Mouse (Mus musculus): ENCODE measurements at regions not wholly inside any gene's neighbourhood (a gene's known extent, or its start where the extent isn't known, plus 50 kb on each side); places are given as distances from the start of the nearest gene placed in this dataset.

DNA sequence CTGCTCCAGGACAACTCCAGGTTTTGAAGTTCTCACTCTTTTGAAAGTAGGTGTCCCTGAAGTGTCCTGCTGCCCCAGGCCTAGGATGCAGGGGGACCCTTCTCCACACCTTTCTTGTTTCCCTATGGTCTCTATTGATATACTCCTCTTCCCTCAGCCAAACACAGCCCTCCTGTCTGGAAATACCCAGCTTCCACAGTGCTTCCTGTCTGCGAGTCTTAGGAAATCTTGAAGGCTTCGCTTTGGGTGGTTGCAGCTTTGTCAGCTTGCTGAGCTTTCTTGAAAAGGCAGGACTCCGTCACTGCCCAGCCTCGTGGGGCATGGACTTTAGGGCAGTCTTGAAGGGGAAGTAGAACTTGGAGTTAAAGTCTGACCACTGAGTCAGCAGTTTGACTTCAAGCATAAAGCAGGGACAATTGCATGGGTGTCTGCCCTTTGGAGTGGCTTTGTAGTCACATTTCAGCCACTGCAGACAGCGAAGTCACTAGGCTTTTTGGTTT is 51.1 kb upstream of the Lrrc52 start:
- CTCF ChIA-PET = no interaction called here
- POLR2A ChIA-PET = no interaction called here

- ChIA-PET POLR2A (interaction anchor here in 1 of 4 experiments (0.6 kb wide), 1 partner anchor 340 kb away, joined by 6 read pairs; no protein-coding TSS in a partner anchor), CTCF (no interaction called here)
These were observed 57.3 kb upstream of the Lrrc52 start for GRCm38 (mm10) chr1:167523881-167524280.

DNA sequence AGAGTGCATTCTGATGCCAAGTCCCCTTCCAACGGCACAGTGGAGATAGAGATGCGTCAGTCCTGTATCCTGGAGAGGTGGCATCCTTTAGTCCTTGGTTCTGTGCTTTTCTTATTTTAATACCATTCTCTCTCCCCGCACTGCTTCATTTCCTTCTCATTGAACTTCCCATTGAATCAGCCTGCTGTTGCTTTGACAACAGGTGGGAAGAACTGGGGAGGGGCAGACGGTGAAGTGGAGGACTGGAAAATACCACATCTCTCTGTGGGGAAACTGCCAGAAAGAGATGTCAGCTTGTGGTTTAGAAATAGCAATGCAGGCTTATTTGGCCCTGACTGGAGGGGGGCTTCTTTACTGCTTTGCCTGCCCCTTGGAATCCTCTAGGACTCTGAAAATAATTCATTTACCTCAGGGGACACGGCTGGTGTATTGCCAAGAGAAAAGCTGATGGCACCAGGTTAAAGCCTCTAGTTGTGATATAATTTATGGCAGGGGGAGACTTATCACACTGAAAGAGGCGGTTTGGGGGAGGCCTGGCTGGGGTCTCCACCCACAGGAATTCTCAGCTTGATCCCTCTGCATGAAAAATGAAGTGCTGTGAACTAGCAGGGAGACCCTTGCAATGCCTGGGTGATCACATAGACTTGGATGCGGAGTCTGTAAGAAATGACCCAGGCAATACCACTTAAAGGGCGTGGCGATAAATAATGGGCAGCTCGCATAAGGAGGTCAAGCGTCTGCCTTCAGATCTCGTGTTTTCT is 65.4 kb upstream of the Rxrg start:
- CTCF ChIA-PET = interaction anchor here in 2 of 4 experiments (0.6 to 1.2 kb wide), 2 partner anchors 87 to 118 kb away, joined by 3 read pairs; no protein-coding TSS in a partner anchor
- POLR2A ChIA-PET = interaction anchor here in 1 of 4 experiments (0.9 kb wide), 1 partner anchor 11 kb away, joined by 3 read pairs; no protein-coding TSS in a partner anchor

DNA sequence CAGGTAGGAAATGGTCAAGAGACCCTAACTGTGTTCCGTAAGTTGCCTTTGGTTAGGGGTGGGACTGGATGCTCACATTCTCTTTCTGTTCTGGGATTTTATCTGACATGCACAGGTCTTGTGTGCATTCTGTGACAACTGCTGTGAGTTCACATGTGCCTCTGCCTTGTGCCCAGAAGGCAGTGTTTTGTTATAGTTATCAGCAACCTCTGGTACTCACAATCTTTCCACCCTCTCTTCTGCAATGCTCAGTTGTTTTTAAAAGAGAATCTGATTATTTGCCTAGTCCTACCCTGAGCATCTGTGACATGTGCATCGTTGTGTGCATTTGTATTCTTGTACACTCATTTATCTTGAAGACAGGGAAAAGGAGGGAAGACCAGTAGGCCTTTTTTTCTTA is 52.2 kb upstream of the Rxrg start:
- ChIA-PET CTCF (no interaction called here), POLR2A (no interaction called here)

- ChIA-PET POLR2A (no interaction called here), CTCF (no interaction called here)
These were observed 50.9 kb upstream of the Rxrg start for GRCm38 (mm10) chr1:167547248-167547647.

Measured in embryonic stem cell, embryonic (primary cell).